Mouse (Mus musculus): ENCODE data around the gene Jun. TPM values are rescaled to one million over a fixed set of nuclear protein-coding genes. Genes with fewer than 3 reads are reported as not detected.

Jun gene
- polyA plus RNA-seq, 1 experiment from 2014 or later, result 74.6 TPM

GRCm38 (mm10) chr4:95048731-95049100 is 3.3 kb downstream of the Jun start:
- Histone ChIP-seq H3K27me3 (replicated peaks; ENCODE audit: control insufficient read depth, insufficient read depth, low read length) (no peaks in the 10 kb centered on the region), H3K9me3 (ENCODE audit: control insufficient read depth, low read length) (no peaks in the 10 kb centered on the region), H3K9ac (ENCODE audit: low read depth, low read length) (no peak overlapping the region), H3K4me1 (ENCODE audit: control insufficient read depth, insufficient read depth, low read length) (peaks cover 9% of the 10 kb centered on the region), H3K4me2 (ENCODE audit: low read depth, low read length) (peak overlapping the region; percentile 63), H3K27ac (ENCODE audit: low read length) (no peak overlapping the region), H3K4me3 (ENCODE audit: low read length) (no peak overlapping the region), H3K36me3 (ENCODE audit: control insufficient read depth, insufficient read depth, low read length) (no peaks in the 10 kb centered on the region)
- no peak for ATAC-seq
- WGBS, result 59% methylated on average over 4 of the region's 4 CpGs

GRCm38 (mm10) chr4:95048021-95048730 is 3.8 kb downstream of the Jun start:
- Histone ChIP-seq H3K27ac (ENCODE audit: low read length) (peak overlapping the region; percentile 25; the same call in 1 of the 2 replicates), H3K4me1 (ENCODE audit: control insufficient read depth, insufficient read depth, low read length) (peaks cover 9% of the 10 kb centered on the region), H3K9ac (ENCODE audit: low read depth, low read length) (peak overlapping the region; percentile 45), H3K9me3 (ENCODE audit: control insufficient read depth, low read length) (no peaks in the 10 kb centered on the region), H3K4me2 (ENCODE audit: low read depth, low read length) (no peak overlapping the region), H3K4me3 (ENCODE audit: low read length) (peak overlapping the region; percentile 0; the same call in 1 of the 2 replicates), H3K27me3 (replicated peaks; ENCODE audit: control insufficient read depth, insufficient read depth, low read length) (no peaks in the 10 kb centered on the region), H3K36me3 (ENCODE audit: control insufficient read depth, insufficient read depth, low read length) (no peaks in the 10 kb centered on the region)
- 48% methylated on average over 5 of the region's 5 CpGs for WGBS
- no peak for ATAC-seq

GRCm38 (mm10) chr4:95045133-95045532 is 6.9 kb downstream of the Jun start:
- WGBS, result 75% methylated on average over 1 of the region's 1 CpGs
- Histone ChIP-seq H3K9ac (ENCODE audit: low read depth, low read length) (no peak overlapping the region), H3K4me3 (ENCODE audit: low read length) (no peak overlapping the region), H3K27me3 (replicated peaks; ENCODE audit: control insufficient read depth, insufficient read depth, low read length) (no peaks in the 10 kb centered on the region), H3K4me1 (ENCODE audit: control insufficient read depth, insufficient read depth, low read length) (peaks cover 9% of the 10 kb centered on the region), H3K27ac (ENCODE audit: low read length) (no peak overlapping the region), H3K4me2 (ENCODE audit: low read depth, low read length) (no peak overlapping the region), H3K9me3 (ENCODE audit: control insufficient read depth, low read length) (no peaks in the 10 kb centered on the region), H3K36me3 (ENCODE audit: control insufficient read depth, insufficient read depth, low read length) (no peaks in the 10 kb centered on the region)
- ATAC-seq, result no peak

GRCm38 (mm10) chr4:95044721-95045120 is 7.3 kb downstream of the Jun start:
- no peaks in the 10 kb centered on the region for H3K36me3 ChIP-seq (ENCODE audit: control insufficient read depth, insufficient read depth, low read length)
- H3K9me3 ChIP-seq (ENCODE audit: control insufficient read depth, low read length), result no peaks in the 10 kb centered on the region
- WGBS, result 72% methylated on average over 6 of the region's 6 CpGs
- no peaks in the 10 kb centered on the region for H3K27me3 ChIP-seq (replicated peaks; ENCODE audit: control insufficient read depth, insufficient read depth, low read length)
- peaks cover 9% of the 10 kb centered on the region for H3K4me1 ChIP-seq (ENCODE audit: control insufficient read depth, insufficient read depth, low read length)
- no peak overlapping the region for H3K27ac ChIP-seq (ENCODE audit: low read length)
- H3K4me2 ChIP-seq (ENCODE audit: low read depth, low read length), result no peak overlapping the region
- H3K9ac ChIP-seq (ENCODE audit: low read depth, low read length), result no peak overlapping the region
- no peak overlapping the region for H3K4me3 ChIP-seq (ENCODE audit: low read length)
- no peak for ATAC-seq

- Histone ChIP-seq H3K27me3 (replicated peaks; ENCODE audit: control insufficient read depth, insufficient read depth, low read length) (no peaks in the 10 kb centered on the region), H3K4me3 (ENCODE audit: low read length) (no peak overlapping the region), H3K4me1 (ENCODE audit: control insufficient read depth, insufficient read depth, low read length) (no peaks in the 10 kb centered on the region), H3K9ac (ENCODE audit: low read depth, low read length) (no peak overlapping the region), H3K9me3 (ENCODE audit: control insufficient read depth, low read length) (no peaks in the 10 kb centered on the region), H3K27ac (ENCODE audit: low read length) (no peak overlapping the region), H3K36me3 (ENCODE audit: control insufficient read depth, insufficient read depth, low read length) (no peaks in the 10 kb centered on the region), H3K4me2 (ENCODE audit: low read depth, low read length) (no peak overlapping the region)
- 65% methylated on average over 5 of the region's 5 CpGs for WGBS
- no peak for ATAC-seq
These were observed 14.0 kb downstream of the Jun start for GRCm38 (mm10) chr4:95038024-95038423.

- no peak overlapping the region for H3K9ac ChIP-seq (ENCODE audit: low read depth, low read length)
- WGBS, result 44% methylated on average over 4 of the region's 4 CpGs
- no peaks in the 10 kb centered on the region for H3K4me1 ChIP-seq (ENCODE audit: control insufficient read depth, insufficient read depth, low read length)
- no peaks in the 10 kb centered on the region for H3K27me3 ChIP-seq (replicated peaks; ENCODE audit: control insufficient read depth, insufficient read depth, low read length)
- no peaks in the 10 kb centered on the region for H3K36me3 ChIP-seq (ENCODE audit: control insufficient read depth, insufficient read depth, low read length)
- no peak overlapping the region for H3K27ac ChIP-seq (ENCODE audit: low read length)
- H3K4me3 ChIP-seq (ENCODE audit: low read length), result no peak overlapping the region
- H3K4me2 ChIP-seq (ENCODE audit: low read depth, low read length), result no peak overlapping the region
- no peaks in the 10 kb centered on the region for H3K9me3 ChIP-seq (ENCODE audit: control insufficient read depth, low read length)
- ATAC-seq, result no peak
These were observed 20.9 kb downstream of the Jun start for GRCm38 (mm10) chr4:95031158-95031557.

GRCm38 (mm10) chr4:95025847-95026600 is 26.0 kb downstream of the Jun start:
- ATAC-seq, result no peak
- H3K4me2 ChIP-seq (ENCODE audit: low read depth, low read length), result no peak overlapping the region
- WGBS, result 78% methylated on average over 16 of the region's 16 CpGs
- H3K27me3 ChIP-seq (replicated peaks; ENCODE audit: control insufficient read depth, insufficient read depth, low read length), result no peaks in the 10 kb centered on the region
- H3K36me3 ChIP-seq (ENCODE audit: control insufficient read depth, insufficient read depth, low read length), result no peaks in the 10 kb centered on the region
- no peak overlapping the region for H3K27ac ChIP-seq (ENCODE audit: low read length)
- H3K9me3 ChIP-seq (ENCODE audit: control insufficient read depth, low read length), result no peaks in the 10 kb centered on the region
- H3K9ac ChIP-seq (ENCODE audit: low read depth, low read length), result no peak overlapping the region
- H3K4me3 ChIP-seq (ENCODE audit: low read length), result no peak overlapping the region
- no peaks in the 10 kb centered on the region for H3K4me1 ChIP-seq (ENCODE audit: control insufficient read depth, insufficient read depth, low read length)

- Histone ChIP-seq H3K27ac (ENCODE audit: low read length) (no peak overlapping the region), H3K4me1 (ENCODE audit: control insufficient read depth, insufficient read depth, low read length) (no peaks in the 10 kb centered on the region), H3K27me3 (replicated peaks; ENCODE audit: control insufficient read depth, insufficient read depth, low read length) (no peaks in the 10 kb centered on the region), H3K4me2 (ENCODE audit: low read depth, low read length) (no peak overlapping the region), H3K9ac (ENCODE audit: low read depth, low read length) (no peak overlapping the region), H3K36me3 (ENCODE audit: control insufficient read depth, insufficient read depth, low read length) (no peaks in the 10 kb centered on the region), H3K9me3 (ENCODE audit: control insufficient read depth, low read length) (no peaks in the 10 kb centered on the region), H3K4me3 (ENCODE audit: low read length) (no peak overlapping the region)
- ATAC-seq, result no peak
- 82% methylated on average over 12 of the region's 12 CpGs for WGBS
These were observed 28.6 kb downstream of the Jun start for GRCm38 (mm10) chr4:95023350-95023953.

Measured in intestine, embryonic 16.5 days (tissue).